Mouse (Mus musculus) limb, embryonic 11.5 days (tissue): ENCODE data around the gene Tmem86b. TPM values are rescaled to one million over a fixed set of nuclear protein-coding genes. Genes with fewer than 3 reads are reported as not detected.

Experiments used
- ATAC-seq: fragments of 200-750 bp; cut with Nextera tagmentation; 2 replicates; pipeline ENCODE4 v1.8.0; 2017; ENCODE audit warnings: low read depth; ENCODE audit not compliant: insufficient number of reproducible peaks, low FRiP score, low TSS enrichment
- DNase-seq: peaks from one replicate; pipeline ENCODE4 v3.0.0-alpha.2; 2015; ENCODE audit warnings: low spot score
- H3K27ac ChIP-seq: fragments of 300-500 bp; sonication (generic); replicated peaks from 2 replicates; pipeline ENCODE4 v1.5.1; 2014; ENCODE audit warnings: low read depth, mild to moderate bottlenecking, low read length
- H3K27me3 ChIP-seq: fragments of 300-500 bp; sonication (generic); 2 replicates; pipeline ENCODE4 v1.6.1; 2014; ENCODE audit warnings: mild to moderate bottlenecking, low read length, mixed read lengths; ENCODE audit not compliant: control insufficient read depth, insufficient read depth
- H3K36me3 ChIP-seq: fragments of 300-500 bp; sonication (generic); 2 replicates; pipeline ENCODE4 v1.6.1; 2014; ENCODE audit warnings: mild to moderate bottlenecking, low read length, moderate library complexity, mixed read lengths; ENCODE audit not compliant: control insufficient read depth, insufficient read depth
- H3K4me1 ChIP-seq: fragments of 300-500 bp; sonication (generic); 2 replicates; pipeline ENCODE4 v1.6.1; 2014; ENCODE audit warnings: low read length, mixed read lengths; ENCODE audit not compliant: control insufficient read depth, insufficient read depth
- H3K4me2 ChIP-seq: fragments of 300-500 bp; sonication (generic); 2 replicates; pipeline ENCODE4 v1.6.1; 2014; ENCODE audit warnings: low read depth, mild to moderate bottlenecking, moderate library complexity; ENCODE audit not compliant: severe bottlenecking
- H3K4me3 ChIP-seq: fragments of 300-500 bp; sonication (generic); 2 replicates; pipeline ENCODE4 v1.5.1; 2014; ENCODE audit warnings: low read depth, low read length
- H3K9ac ChIP-seq: fragments of 300-500 bp; sonication (generic); 2 replicates; pipeline ENCODE4 v1.6.1; 2014; ENCODE audit warnings: mild to moderate bottlenecking, low read length
- H3K9me3 ChIP-seq: fragments of 300-500 bp; sonication (generic); 2 replicates; pipeline ENCODE4 v1.6.1; 2016; ENCODE audit warnings: low read length; ENCODE audit not compliant: control insufficient read depth
- WGBS: fragments of 180-500 bp; shearing (Covaris S2); extraction: QIAGEN DNeasy Blood & Tissue Kit; methylation state at CpG from one replicate; pipeline ENCODE4 v1.1.7; 2014; 5-methylcytosine and 5-hydroxymethylcytosine counted together
- polyA plus RNA-seq: library from polyadenylated mRNA; unstranded; fragments of >200 nt; fragmentation: Nextera tagmentation; extraction: Ambion mirVana; gene quantifications from 2 replicates; pipeline ENCODE4 v1.2.1, GENCODE M21; 2014

The Tmem86b gene
- polyA plus RNA-seq, 1 experiment from 2014 or later = 1.1 TPM

DNA sequence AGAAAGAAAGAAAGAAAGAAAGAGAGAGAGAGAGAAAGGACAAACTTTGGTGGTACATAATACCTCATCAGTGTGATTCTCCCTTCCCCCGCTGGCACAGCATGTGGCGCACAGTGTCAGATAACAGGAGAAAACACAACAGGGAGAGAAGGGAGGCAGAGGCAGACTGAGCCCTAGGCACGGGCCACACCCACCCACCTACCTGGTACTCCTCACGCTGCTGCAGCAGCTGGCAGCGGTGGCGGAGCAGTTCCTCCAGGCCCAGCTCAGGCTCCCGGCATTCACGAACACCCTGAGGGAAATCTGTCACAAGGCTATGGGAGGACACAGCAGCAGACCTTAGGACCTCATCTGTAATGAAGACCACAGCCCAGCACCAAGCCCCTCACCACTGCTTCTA, 32.0 kb upstream of the Tmem86b start:
- ATAC-seq (no peak), DNase-seq (no peak)
- WGBS = 73% methylated on average over 8 of the region's 8 CpGs
- H3K27ac ChIP-seq = no peak overlapping the region
- H3K27me3 ChIP-seq = no peaks in the 10 kb centered on the region
- no peaks in the 10 kb centered on the region for H3K9me3 ChIP-seq
- no peak overlapping the region for H3K4me2 ChIP-seq
- H3K9ac ChIP-seq = no peak overlapping the region
- H3K4me1 ChIP-seq = no peaks in the 10 kb centered on the region
- peaks cover 6% of the 10 kb centered on the region for H3K36me3 ChIP-seq
- H3K4me3 ChIP-seq = no peak overlapping the region

DNA sequence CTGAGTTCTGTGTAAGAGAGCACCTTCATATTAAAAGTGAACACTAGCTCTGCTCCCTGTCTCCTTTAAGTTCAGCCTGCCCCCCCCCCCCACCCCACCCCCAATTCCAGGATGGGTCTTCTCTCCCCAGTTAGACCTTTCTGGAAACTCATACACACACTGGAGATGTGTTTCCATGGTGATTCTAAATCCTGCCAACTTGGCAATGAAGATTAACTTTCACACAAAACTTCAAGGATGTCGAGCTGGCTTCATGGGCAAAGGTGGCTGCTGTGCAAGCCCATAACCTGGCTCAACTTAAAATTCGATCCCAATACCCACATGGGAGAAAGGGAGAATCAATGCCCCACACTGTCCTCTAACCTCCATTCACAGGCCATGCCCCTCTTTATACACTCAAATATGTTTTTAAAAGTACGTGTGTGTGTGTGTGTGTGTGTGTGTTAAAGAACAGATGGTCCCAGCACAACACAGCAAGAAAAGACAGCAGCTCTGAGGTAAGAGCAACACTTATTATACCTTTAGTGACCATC, 28.8 kb upstream of the Tmem86b start:
- ATAC-seq (no peak), DNase-seq (no peak)
- Histone ChIP-seq H3K27ac (peak overlapping the region; percentile 86; the same call in 1 of the 2 replicates), H3K36me3 (no peaks in the 10 kb centered on the region; the same call in 1 of the 2 replicates), H3K4me2 (peak overlapping the region; percentile 88), H3K4me3 (peak overlapping the region; percentile 78; the same call in 1 of the 2 replicates), H3K9ac (no peak overlapping the region; the same call in 1 of the 2 replicates), H3K27me3 (no peaks in the 10 kb centered on the region), H3K4me1 (peaks cover 11% of the 10 kb centered on the region), H3K9me3 (no peaks in the 10 kb centered on the region)
- 74% methylated on average over 3 of the region's 3 CpGs for WGBS

DNA sequence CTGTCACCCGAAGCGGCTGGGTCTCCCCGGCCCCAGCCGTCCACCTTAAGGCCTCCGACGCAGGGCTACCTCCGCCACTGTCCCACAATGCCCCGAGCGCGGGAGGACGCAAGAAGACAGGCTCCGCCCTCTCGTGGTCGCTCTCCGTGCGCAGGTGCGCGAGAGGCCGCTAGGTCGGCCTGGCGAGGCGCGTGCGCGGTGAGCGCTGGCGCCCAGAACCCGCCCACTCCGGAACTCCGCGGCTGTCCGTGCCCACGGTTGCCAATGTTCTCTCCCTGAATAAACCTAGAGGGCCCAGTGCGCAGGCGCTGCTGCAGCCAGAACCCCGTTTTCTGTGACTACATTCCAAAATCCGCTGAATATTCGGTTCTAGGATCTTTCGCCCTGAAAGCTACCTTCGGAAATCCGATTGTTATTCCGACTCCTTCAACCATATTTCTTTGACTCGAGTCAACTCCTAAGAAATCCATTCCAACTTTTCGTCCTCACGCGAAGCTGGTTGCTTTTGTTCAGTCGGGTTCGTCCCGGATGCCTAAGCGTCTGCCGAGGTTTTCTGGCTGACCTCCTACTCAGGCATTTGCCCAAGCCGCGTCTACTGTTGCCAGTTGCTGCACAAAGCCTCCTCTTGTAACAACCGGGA, 27.8 kb upstream of the Tmem86b start, which contains the start of gene Ppp6r1:
Gene Ppp6r1 (minus strand): TSS at position 108 of the 640 bp plus-strand sequence.
- WGBS = under 1% methylated on average over 54 of the region's 54 CpGs
- H3K4me1 ChIP-seq = peaks cover 11% of the 10 kb centered on the region
- peak; percentile 95 for DNase-seq
- H3K9me3 ChIP-seq = no peaks in the 10 kb centered on the region
- H3K4me2 ChIP-seq = peak within 1 kb of the TSS; percentile 88
- H3K4me3 ChIP-seq = peak within 1 kb of the TSS; percentile 78
- peak within 1 kb of the TSS; percentile 86 for H3K27ac ChIP-seq
- no peaks in the 10 kb centered on the region for H3K27me3 ChIP-seq
- peak; percentile 96 for ATAC-seq
- no peaks in the 10 kb centered on the region; the same call in 1 of the 2 replicates for H3K36me3 ChIP-seq
- peak within 1 kb of the TSS; percentile 87 for H3K9ac ChIP-seq

DNA sequence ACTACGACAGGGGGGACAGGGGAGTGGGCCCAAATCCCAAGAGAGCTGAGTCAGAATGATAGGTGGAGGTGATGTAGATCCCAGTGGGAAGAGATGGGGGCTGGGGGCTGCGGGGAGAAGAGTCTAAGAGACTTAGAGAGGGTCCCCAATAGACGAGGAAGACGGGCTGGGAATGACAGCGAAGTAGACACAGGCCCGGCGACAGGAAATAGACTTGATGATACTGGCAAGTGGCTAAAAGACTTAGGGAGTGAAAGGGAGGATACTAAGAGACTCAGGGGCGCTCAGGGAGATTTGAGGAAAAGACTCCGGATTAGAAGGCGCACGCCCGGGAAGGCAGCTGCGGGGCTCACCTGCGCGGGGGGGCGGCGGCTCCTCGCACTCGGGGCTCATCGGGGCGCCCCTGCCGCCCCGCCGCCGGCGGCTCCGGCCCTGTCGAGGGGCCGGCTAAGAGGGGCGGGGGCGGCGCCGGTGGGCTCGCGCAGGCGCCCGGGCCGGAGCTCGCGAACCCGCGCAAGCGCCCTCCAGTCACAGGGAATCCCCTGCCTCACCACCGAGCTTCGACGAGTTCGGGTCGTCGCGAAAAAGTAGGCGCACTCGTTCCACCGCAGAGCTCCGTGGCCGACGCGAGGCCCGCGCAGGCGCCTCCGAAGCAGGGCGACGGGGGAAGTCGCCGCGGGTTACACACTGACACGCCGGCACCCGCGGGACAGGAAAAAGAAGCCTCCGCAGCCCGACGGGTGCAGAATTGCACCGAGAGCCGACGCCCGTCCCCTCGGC, 27.1 kb upstream of the Tmem86b start:
- H3K4me1 ChIP-seq = peaks cover 11% of the 10 kb centered on the region
- DNase-seq = no peak
- WGBS = under 1% methylated on average over 73 of the region's 78 CpGs

DNA sequence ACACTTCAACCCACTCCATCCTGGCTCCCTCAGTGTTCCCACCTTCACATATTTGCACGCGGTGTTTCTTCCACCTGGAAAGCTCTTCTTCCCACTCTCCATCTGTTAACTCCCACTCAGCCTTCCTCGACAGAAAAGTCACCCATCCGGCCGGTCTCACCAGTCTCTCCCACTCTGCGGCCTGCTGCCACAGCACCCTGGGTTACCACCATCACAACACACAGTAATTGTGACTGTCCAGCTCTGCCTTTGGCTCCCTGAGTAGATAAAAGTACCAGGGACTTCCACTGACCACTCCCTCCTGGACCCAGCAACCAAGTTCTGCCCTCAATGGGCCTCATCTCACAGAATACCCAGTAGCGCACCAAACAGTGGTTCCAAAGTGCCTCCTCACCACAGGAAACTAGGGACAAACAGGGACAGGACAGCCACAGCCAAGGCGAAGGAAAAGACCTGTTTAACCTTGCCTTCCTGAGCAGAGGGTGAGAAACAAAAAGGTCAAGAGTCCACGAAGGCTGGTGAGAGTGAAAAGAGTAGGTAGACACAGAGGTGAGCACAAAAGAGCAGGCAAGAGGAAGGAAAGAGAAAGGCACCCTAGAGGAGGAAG, 26.4 kb upstream of the Tmem86b start:
- H3K4me3 ChIP-seq = peak overlapping the region; percentile 78
- peaks cover 11% of the 10 kb centered on the region for H3K4me1 ChIP-seq
- H3K27me3 ChIP-seq = no peaks in the 10 kb centered on the region
- no peak overlapping the region for H3K27ac ChIP-seq
- H3K4me2 ChIP-seq = peak overlapping the region; percentile 88
- ATAC-seq = no peak
- H3K36me3 ChIP-seq = no peaks in the 10 kb centered on the region; the same call in 1 of the 2 replicates
- no peaks in the 10 kb centered on the region for H3K9me3 ChIP-seq
- H3K9ac ChIP-seq = peak overlapping the region; percentile 87
- no peak for DNase-seq
- WGBS = 54% methylated on average over 9 of the region's 9 CpGs

More for the DNA sequence above, 27.1 kb upstream of the Tmem86b start:
- peak; percentile 73 for ATAC-seq
- H3K27me3 ChIP-seq = no peaks in the 10 kb centered on the region
- peak overlapping the region; percentile 78 for H3K4me3 ChIP-seq
- H3K9me3 ChIP-seq = no peaks in the 10 kb centered on the region
- peak overlapping the region; percentile 87 for H3K9ac ChIP-seq
- peak overlapping the region; percentile 86 for H3K27ac ChIP-seq
- peak overlapping the region; percentile 88 for H3K4me2 ChIP-seq
- no peaks in the 10 kb centered on the region; the same call in 1 of the 2 replicates for H3K36me3 ChIP-seq

DNA sequence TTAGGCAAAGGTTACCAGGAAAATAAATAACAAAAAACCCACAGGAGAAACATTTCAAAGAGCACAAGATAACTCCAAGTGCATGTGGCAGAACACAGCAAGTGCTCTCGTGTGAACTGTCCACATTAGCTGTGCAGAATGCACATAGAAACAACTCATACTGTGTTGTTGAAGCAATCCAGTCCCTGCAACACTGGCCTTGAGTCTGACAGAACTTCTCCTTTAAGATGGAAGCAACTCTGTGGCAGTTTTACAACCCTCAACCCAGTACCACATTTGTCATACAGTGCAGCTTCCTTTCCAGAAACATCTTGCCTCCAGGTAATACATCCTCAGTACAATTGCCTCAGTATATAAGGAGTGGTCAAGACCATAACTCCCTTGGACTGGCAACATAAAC, 25.6 kb upstream of the Tmem86b start:
- Histone ChIP-seq H3K9me3 (no peaks in the 10 kb centered on the region), H3K9ac (no peak overlapping the region), H3K36me3 (peaks cover 2% of the 10 kb centered on the region; the same call in 1 of the 2 replicates), H3K27me3 (no peaks in the 10 kb centered on the region), H3K4me3 (peak overlapping the region; percentile 78; the same call in 1 of the 2 replicates), H3K4me1 (peaks cover 11% of the 10 kb centered on the region), H3K27ac (no peak overlapping the region), H3K4me2 (peak overlapping the region; percentile 88; the same call in 1 of the 2 replicates)
- no peak for DNase-seq
- ATAC-seq = no peak
- 82% methylated on average over 1 of the region's 1 CpGs for WGBS

DNA sequence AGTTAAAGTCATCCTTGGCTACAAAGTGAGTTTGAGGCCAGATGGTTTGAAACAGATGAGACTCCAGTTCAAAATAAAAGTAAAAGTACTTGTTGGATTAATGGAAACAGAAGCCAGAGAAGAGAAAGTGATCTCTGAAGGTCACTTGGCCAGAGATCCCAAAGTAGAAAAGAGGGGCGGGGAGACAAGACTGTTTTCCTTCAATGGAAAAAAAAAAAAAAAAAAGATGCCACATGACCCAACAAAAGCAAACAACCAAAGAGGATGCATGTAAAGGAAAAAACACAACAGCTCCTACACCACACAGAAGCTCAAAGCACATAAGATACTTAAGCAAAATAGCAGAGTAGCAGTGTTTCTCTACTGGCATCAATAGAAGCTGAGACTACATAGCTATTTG, 24.7 kb upstream of the Tmem86b start:
- no peak for ATAC-seq
- peaks cover 11% of the 10 kb centered on the region for H3K4me1 ChIP-seq
- H3K27me3 ChIP-seq = no peaks in the 10 kb centered on the region
- no peaks in the 10 kb centered on the region; the same call in 1 of the 2 replicates for H3K9me3 ChIP-seq
- no peak for DNase-seq
- no peak overlapping the region for H3K27ac ChIP-seq
- H3K4me2 ChIP-seq = no peak overlapping the region
- no peak overlapping the region for H3K4me3 ChIP-seq
- 96% methylated on average over 1 of the region's 1 CpGs for WGBS
- H3K36me3 ChIP-seq = peaks cover 5% of the 10 kb centered on the region; the same call in 1 of the 2 replicates
- H3K9ac ChIP-seq = no peak overlapping the region

DNA sequence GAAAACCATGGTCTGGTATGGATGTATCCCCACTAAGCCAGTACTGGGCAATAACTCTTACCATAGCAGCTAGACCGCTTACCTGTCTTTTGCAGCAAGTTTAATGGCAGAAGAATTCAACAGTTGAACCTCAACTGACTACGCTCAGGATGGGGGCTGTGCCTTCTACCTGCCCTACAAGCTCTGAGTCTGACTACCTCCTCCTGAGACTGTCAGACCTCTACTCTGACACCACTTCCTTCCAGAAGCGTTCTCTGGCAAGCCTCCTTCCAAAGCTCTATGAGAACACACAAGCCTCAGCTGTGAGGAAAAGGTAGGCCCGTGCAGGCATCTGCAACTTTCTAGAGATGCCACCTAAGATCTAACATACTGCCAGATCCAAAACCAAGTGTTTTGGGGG, 24.2 kb upstream of the Tmem86b start:
- Histone ChIP-seq H3K9me3 (no peaks in the 10 kb centered on the region; the same call in 1 of the 2 replicates), H3K27ac (no peak overlapping the region), H3K4me1 (peaks cover 11% of the 10 kb centered on the region), H3K4me3 (no peak overlapping the region), H3K4me2 (no peak overlapping the region), H3K27me3 (no peaks in the 10 kb centered on the region), H3K9ac (no peak overlapping the region), H3K36me3 (peaks cover 5% of the 10 kb centered on the region; the same call in 1 of the 2 replicates)
- 90% methylated on average over 4 of the region's 4 CpGs for WGBS
- no peak for DNase-seq
- ATAC-seq = no peak
